Mouse (Mus musculus): ENCODE data around the gene Snrpg. TPM values are rescaled to one million over a fixed set of nuclear protein-coding genes. Genes with fewer than 3 reads are reported as not detected.
"Not testable (repeated sequence)": the region's sequence is repeated elsewhere in the genome, so short reads cannot be mapped to it uniquely, and the experiment has no call there.

Snrpg gene
- polyA plus RNA-seq, 1 experiment from 2014 or later: 234 TPM

DNA sequence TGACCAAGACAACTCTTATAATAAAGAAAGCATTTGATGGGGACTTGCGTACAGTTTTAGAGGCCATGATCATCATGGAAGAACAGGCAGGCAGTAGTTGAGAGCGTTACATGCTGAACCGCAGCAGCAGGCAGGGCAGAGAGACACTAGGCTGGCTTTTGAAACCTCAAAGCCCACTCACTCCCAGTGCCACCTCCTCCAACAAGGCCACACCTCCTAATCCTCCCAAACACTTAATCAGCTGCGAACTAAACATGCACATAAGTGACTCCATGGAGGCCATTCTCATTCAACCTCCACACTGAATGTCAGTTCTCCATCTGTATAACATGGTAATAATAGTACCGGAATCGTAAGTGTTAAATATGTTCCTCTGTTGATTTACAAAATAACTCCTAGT is 2.5 kb downstream of the Snrpg start:
- H3K4me3 ChIP-seq (ENCODE audit: low read length): no peak overlapping the region
- peaks cover 17% of the 10 kb centered on the region for H3K4me1 ChIP-seq (ENCODE audit: control insufficient read depth, insufficient read depth, low read depth, low read length)
- peaks cover 23% of the 10 kb centered on the region for H3K36me3 ChIP-seq (ENCODE audit: control insufficient read depth, insufficient read depth, low read length)
- no peak overlapping the region for H3K27ac ChIP-seq (ENCODE audit: low read depth, low read length)
- H3K9ac ChIP-seq (ENCODE audit: low read depth, low read length): no peak overlapping the region
- no peaks in the 10 kb centered on the region for H3K9me3 ChIP-seq (ENCODE audit: control insufficient read depth, low read length)
- 95% methylated on average over 6 of the region's 6 CpGs for WGBS
- no peak for ATAC-seq
- H3K4me2 ChIP-seq (ENCODE audit: low read length): no peak overlapping the region
- H3K27me3 ChIP-seq (replicated peaks; ENCODE audit: control insufficient read depth, insufficient read depth, low read length): no peaks in the 10 kb centered on the region

DNA sequence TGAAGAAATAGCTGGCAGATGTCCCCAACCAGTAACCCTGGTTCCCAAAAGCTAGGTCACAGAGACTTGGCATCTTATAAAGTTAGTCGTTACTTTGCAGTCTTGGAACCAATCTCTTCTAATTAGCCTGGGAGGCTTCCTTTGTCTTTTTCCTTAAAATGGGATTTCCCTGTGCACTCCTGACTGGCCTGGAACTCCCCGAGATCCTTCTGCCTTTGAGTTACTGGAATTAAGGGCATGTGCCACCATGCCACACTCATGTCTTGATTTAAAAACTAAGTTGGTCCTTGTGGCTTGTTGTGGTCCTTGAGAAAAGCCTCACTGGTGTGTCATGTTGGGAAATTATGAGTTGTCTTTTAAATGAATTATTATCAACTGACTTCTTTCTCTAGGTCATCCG is 7.2 kb downstream of the Snrpg start:
- ATAC-seq: no peak
- no peak overlapping the region for H3K4me3 ChIP-seq (ENCODE audit: low read length)
- WGBS: 92% methylated on average over 3 of the region's 3 CpGs

DNA sequence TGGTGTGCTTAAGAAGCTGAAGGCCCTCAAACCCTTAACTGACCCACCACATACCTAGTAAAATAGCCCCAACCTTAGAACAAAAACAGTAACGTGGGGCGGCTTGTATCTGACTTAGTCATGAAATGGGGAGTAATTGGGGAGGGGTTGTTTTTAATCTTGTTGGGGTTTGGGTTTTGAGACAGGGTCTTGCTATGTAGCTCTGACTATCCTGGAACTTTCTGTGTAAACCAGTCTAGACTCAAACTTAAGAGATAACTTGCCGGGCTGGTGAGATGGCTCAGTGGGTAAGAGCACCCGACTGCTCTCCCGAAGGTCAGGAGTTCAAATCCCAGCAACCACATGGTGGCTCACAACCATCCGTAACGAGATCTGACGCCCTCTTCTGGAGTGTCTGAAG is 9.0 kb downstream of the Snrpg start:
- H3K9me3 ChIP-seq (ENCODE audit: control insufficient read depth, low read length); H3K4me3 ChIP-seq (ENCODE audit: low read length); H3K4me2 ChIP-seq (ENCODE audit: low read length); H3K27ac ChIP-seq (ENCODE audit: low read depth, low read length); H3K4me1 ChIP-seq (ENCODE audit: control insufficient read depth, insufficient read depth, low read depth, low read length); ATAC-seq; H3K9ac ChIP-seq (ENCODE audit: low read depth, low read length); H3K27me3 ChIP-seq (replicated peaks; ENCODE audit: control insufficient read depth, insufficient read depth, low read length): not testable (repeated sequence)
- whole genome bisulfite sequencing: 78% methylated on average over 6 of the region's 8 CpGs
- H3K36me3 ChIP-seq (ENCODE audit: control insufficient read depth, insufficient read depth, low read length): peaks cover 32% of the 10 kb centered on the region

More for the DNA sequence above, 7.2 kb downstream of the Snrpg start:
- no peaks in the 10 kb centered on the region for H3K27me3 ChIP-seq (replicated peaks; ENCODE audit: control insufficient read depth, insufficient read depth, low read length)
- no peak overlapping the region for H3K9ac ChIP-seq (ENCODE audit: low read depth, low read length)
- no peak overlapping the region for H3K27ac ChIP-seq (ENCODE audit: low read depth, low read length)
- H3K4me2 ChIP-seq (ENCODE audit: low read length): no peak overlapping the region
- H3K36me3 ChIP-seq (ENCODE audit: control insufficient read depth, insufficient read depth, low read length): peaks cover 32% of the 10 kb centered on the region
- no peaks in the 10 kb centered on the region for H3K9me3 ChIP-seq (ENCODE audit: control insufficient read depth, low read length)
- H3K4me1 ChIP-seq (ENCODE audit: control insufficient read depth, insufficient read depth, low read depth, low read length): no peaks in the 10 kb centered on the region

- H3K27ac ChIP-seq (ENCODE audit: low read depth, low read length): no peak overlapping the region
- H3K9me3 ChIP-seq (ENCODE audit: control insufficient read depth, low read length): no peaks in the 10 kb centered on the region
- H3K36me3 ChIP-seq (ENCODE audit: control insufficient read depth, insufficient read depth, low read length): peaks cover 23% of the 10 kb centered on the region
Observed at GRCm38 (mm10) chr6:86382551-86382950, 11.4 kb downstream of the Snrpg start.

GRCm38 (mm10) chr6:86383370-86383769 is 12.3 kb downstream of the Snrpg start:
- Histone ChIP-seq H3K9me3 (ENCODE audit: control insufficient read depth, low read length) (no peaks in the 10 kb centered on the region), H3K9ac (ENCODE audit: low read depth, low read length) (no peak overlapping the region), H3K36me3 (ENCODE audit: control insufficient read depth, insufficient read depth, low read length) (peaks cover 21% of the 10 kb centered on the region), H3K27me3 (replicated peaks; ENCODE audit: control insufficient read depth, insufficient read depth, low read length) (no peaks in the 10 kb centered on the region), H3K27ac (ENCODE audit: low read depth, low read length) (no peak overlapping the region), H3K4me1 (ENCODE audit: control insufficient read depth, insufficient read depth, low read depth, low read length) (no peaks in the 10 kb centered on the region), H3K4me3 (ENCODE audit: low read length) (no peak overlapping the region), H3K4me2 (ENCODE audit: low read length) (no peak overlapping the region)
- 52% methylated on average over 16 of the region's 16 CpGs for WGBS
- ATAC-seq: no peak

More at GRCm38 (mm10) chr6:86382551-86382950, 11.4 kb downstream of the Snrpg start:
- Histone ChIP-seq H3K9ac (ENCODE audit: low read depth, low read length) (no peak overlapping the region), H3K4me3 (ENCODE audit: low read length) (no peak overlapping the region), H3K4me2 (ENCODE audit: low read length) (no peak overlapping the region), H3K27me3 (replicated peaks; ENCODE audit: control insufficient read depth, insufficient read depth, low read length) (no peaks in the 10 kb centered on the region), H3K4me1 (ENCODE audit: control insufficient read depth, insufficient read depth, low read depth, low read length) (no peaks in the 10 kb centered on the region)
- no peak for ATAC-seq

DNA sequence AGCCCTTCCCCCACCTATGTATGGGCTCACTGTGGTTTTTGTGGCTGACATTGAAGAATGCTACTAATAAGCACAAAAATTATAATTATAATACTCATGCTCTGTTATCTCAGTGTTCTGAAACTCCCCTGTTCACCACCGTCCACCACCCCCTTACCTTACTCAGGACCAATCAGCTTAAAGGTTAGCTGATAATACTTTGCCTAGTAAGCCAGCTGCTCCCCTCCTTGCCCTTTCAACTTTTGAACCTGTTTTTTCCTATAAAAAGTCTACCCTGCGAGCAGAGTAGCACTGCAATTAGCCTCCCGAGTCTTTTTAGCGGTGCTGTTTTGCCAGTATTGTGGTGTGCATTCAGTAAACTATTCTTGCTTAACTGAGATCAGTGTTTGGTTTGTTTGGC is 13.6 kb downstream of the Snrpg start:
- 80% methylated on average over 4 of the region's 4 CpGs for WGBS
- peaks cover 23% of the 10 kb centered on the region for H3K36me3 ChIP-seq (ENCODE audit: control insufficient read depth, insufficient read depth, low read length)
- no peak for ATAC-seq

GRCm38 (mm10) chr6:86385362-86386104 is 14.4 kb downstream of the Snrpg start:
- Histone ChIP-seq H3K4me3 (ENCODE audit: low read length) (no peak overlapping the region), H3K9ac (ENCODE audit: low read depth, low read length) (no peak overlapping the region), H3K4me2 (ENCODE audit: low read length) (no peak overlapping the region), H3K27me3 (replicated peaks; ENCODE audit: control insufficient read depth, insufficient read depth, low read length) (no peaks in the 10 kb centered on the region), H3K36me3 (ENCODE audit: control insufficient read depth, insufficient read depth, low read length) (peaks cover 29% of the 10 kb centered on the region), H3K27ac (ENCODE audit: low read depth, low read length) (no peak overlapping the region), H3K9me3 (ENCODE audit: control insufficient read depth, low read length) (no peaks in the 10 kb centered on the region), H3K4me1 (ENCODE audit: control insufficient read depth, insufficient read depth, low read depth, low read length) (no peaks in the 10 kb centered on the region)
- ATAC-seq: no peak
- 86% methylated on average over 5 of the region's 5 CpGs for WGBS

More for the DNA sequence above, 13.6 kb downstream of the Snrpg start:
- Histone ChIP-seq H3K4me2 (ENCODE audit: low read length) (no peak overlapping the region), H3K27me3 (replicated peaks; ENCODE audit: control insufficient read depth, insufficient read depth, low read length) (no peaks in the 10 kb centered on the region), H3K9ac (ENCODE audit: low read depth, low read length) (no peak overlapping the region), H3K9me3 (ENCODE audit: control insufficient read depth, low read length) (no peaks in the 10 kb centered on the region), H3K4me1 (ENCODE audit: control insufficient read depth, insufficient read depth, low read depth, low read length) (no peaks in the 10 kb centered on the region), H3K4me3 (ENCODE audit: low read length) (no peak overlapping the region), H3K27ac (ENCODE audit: low read depth, low read length) (no peak overlapping the region)

GRCm38 (mm10) chr6:86387313-86387712 is 16.2 kb downstream of the Snrpg start:
- Histone ChIP-seq H3K4me2 (ENCODE audit: low read length) (no peak overlapping the region), H3K36me3 (ENCODE audit: control insufficient read depth, insufficient read depth, low read length) (peaks cover 44% of the 10 kb centered on the region), H3K9ac (ENCODE audit: low read depth, low read length) (no peak overlapping the region), H3K4me1 (ENCODE audit: control insufficient read depth, insufficient read depth, low read depth, low read length) (no peaks in the 10 kb centered on the region), H3K4me3 (ENCODE audit: low read length) (no peak overlapping the region), H3K27me3 (replicated peaks; ENCODE audit: control insufficient read depth, insufficient read depth, low read length) (no peaks in the 10 kb centered on the region), H3K9me3 (ENCODE audit: control insufficient read depth, low read length) (no peaks in the 10 kb centered on the region), H3K27ac (ENCODE audit: low read depth, low read length) (no peak overlapping the region)
- no peak for ATAC-seq
- WGBS: 86% methylated on average over 12 of the region's 12 CpGs

GRCm38 (mm10) chr6:86388461-86388860 is 17.4 kb downstream of the Snrpg start:
- no peak for ATAC-seq
- H3K9ac ChIP-seq (ENCODE audit: low read depth, low read length): no peak overlapping the region
- no peaks in the 10 kb centered on the region for H3K27me3 ChIP-seq (replicated peaks; ENCODE audit: control insufficient read depth, insufficient read depth, low read length)
- H3K4me1 ChIP-seq (ENCODE audit: control insufficient read depth, insufficient read depth, low read depth, low read length): no peaks in the 10 kb centered on the region
- peaks cover 45% of the 10 kb centered on the region for H3K36me3 ChIP-seq (ENCODE audit: control insufficient read depth, insufficient read depth, low read length)
- no peaks in the 10 kb centered on the region for H3K9me3 ChIP-seq (ENCODE audit: control insufficient read depth, low read length)
- WGBS: 82% methylated on average over 18 of the region's 18 CpGs
- H3K27ac ChIP-seq (ENCODE audit: low read depth, low read length): no peak overlapping the region
- no peak overlapping the region for H3K4me2 ChIP-seq (ENCODE audit: low read length)
- no peak overlapping the region for H3K4me3 ChIP-seq (ENCODE audit: low read length)

Measured in hindbrain, embryonic 16.5 days (tissue).